Comparison of ENCODE assay signal across 16 mouse cellular contexts in the genomic region with DNA sequence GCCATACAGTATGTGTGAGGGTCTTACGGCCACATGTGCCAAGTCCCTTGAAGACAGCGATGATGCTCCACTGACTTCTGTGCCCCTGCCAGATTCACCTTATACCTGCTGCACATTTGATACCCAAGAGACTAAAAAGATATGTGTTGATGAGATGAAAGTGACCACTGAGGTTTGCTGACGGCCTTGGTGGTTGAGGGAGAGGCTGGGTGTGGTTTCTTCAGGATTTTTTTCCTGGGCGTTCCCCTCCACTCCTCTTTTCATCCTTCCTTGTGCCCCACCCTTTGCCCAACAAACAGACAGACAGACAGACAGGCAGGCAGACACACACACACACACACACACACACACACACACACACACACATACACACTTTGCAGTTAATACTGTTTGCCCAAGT.
"Had no signal": no experiment of that assay in that cellular context is flagged by ENCODE, and none has a peak within 500 bp of the region (broad histone marks: within the 10 kb centered on the region; RNA-seq: fewer than 3 reads in every experiment).

No protein-coding gene starts in this region.

- ATAC-seq: liver, postnatal 0 days; midbrain, embryonic 13.5 days had no signal

- H3K9ac ChIP-seq: limb, embryonic 12.5 days; liver, embryonic 13.5 days; liver, postnatal 0 days; lung, embryonic 15.5 days; midbrain, embryonic 13.5 days; neural tube, embryonic 15.5 days had no signal

- H3K4me2 ChIP-seq: limb, embryonic 12.5 days; liver, embryonic 13.5 days; lung, embryonic 15.5 days; midbrain, embryonic 13.5 days; neural tube, embryonic 15.5 days had no signal

- H3K27ac ChIP-seq: kidney, postnatal 0 days; layer of hippocampus, adult 2 months; limb, embryonic 12.5 days; liver, embryonic 13.5 days; lung, embryonic 15.5 days; macrophage; midbrain, embryonic 13.5 days; neural tube, embryonic 15.5 days; stomach, postnatal 0 days had no signal

- H3K4me1 ChIP-seq: limb, embryonic 12.5 days; liver, embryonic 13.5 days; lung, embryonic 15.5 days; megakaryocyte, embryonic 14.5 days; midbrain, embryonic 13.5 days had no signal

- H3K27me3 ChIP-seq: limb, embryonic 12.5 days; liver, embryonic 13.5 days; lung, embryonic 15.5 days; megakaryocyte, embryonic 14.5 days; midbrain, embryonic 13.5 days; neural tube, embryonic 15.5 days had no signal

- DNase-seq: kidney, adult 9 months; kidney, postnatal 36 days; liver; liver, embryonic 13.5 days; liver, postnatal 0 days; lung, postnatal 14 days; thymus, postnatal 36 days had no signal

- H3K9me3 ChIP-seq: limb, embryonic 12.5 days; liver, embryonic 13.5 days; lung, embryonic 15.5 days; megakaryocyte, embryonic 14.5 days; midbrain, embryonic 13.5 days; neural tube, embryonic 15.5 days had no signal

- H3K36me3 ChIP-seq: limb, embryonic 12.5 days; liver, embryonic 13.5 days; lung, embryonic 15.5 days; midbrain, embryonic 13.5 days; neural tube, embryonic 15.5 days had no signal

- H3K4me3 ChIP-seq: layer of hippocampus, adult 2 months; limb, embryonic 12.5 days; liver, embryonic 13.5 days; lung, embryonic 15.5 days; megakaryocyte, embryonic 14.5 days; midbrain, embryonic 13.5 days; neural tube, embryonic 15.5 days had no signal
